Mouse (Mus musculus): ENCODE measurements around the gene Ly6g6c.

DNA sequence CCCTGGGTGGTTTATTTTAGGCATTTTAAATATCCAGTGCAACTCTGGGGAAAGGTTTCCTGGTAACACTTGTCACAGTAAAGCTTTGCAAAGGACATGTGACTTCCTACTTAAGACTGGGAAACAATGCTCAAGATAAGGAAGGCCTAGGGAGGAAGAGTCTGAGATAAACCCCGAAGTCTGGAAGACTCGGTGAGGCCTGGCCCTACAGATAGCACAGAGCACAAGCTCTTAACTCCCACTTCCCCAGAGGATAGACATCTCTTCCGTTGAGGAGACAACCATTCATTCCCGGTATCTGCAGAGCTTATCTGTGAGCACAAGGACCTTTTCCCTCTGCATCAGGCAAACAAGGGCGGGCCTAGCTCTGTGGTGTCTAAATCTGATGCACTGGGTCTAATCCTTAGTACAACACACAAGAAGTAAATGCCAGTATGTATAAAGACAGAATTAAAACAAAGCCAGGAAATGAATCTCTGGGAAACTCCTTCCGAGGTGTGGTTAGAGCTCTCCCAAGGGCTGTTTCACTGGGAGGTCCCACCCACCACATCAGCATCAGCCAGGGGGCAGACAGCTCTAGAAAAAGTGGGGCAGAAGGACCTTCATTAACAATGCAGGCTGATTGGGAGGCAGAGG is 43.2 kb upstream of the Ly6g6c start:
- TF ChIP-seq CTCF (conservative IDR thresholded peaks at IDR 0.05; ENCODE audit: low read length) (no peak), POU5F1 (IDR thresholded peaks at IDR 0.05; ENCODE audit: borderline replicate concordance, low read length) (no peak), NANOG (IDR thresholded peaks at IDR 0.05; ENCODE audit: borderline replicate concordance, low read length) (no peak)

Measured in E14TG2a.4 (cell line).